Mouse (Mus musculus) liver, embryonic 14 days (tissue): ENCODE data around the gene Ilf2. TPM values are rescaled to one million over a fixed set of nuclear protein-coding genes. Genes with fewer than 3 reads are reported as not detected.

Experiments
- polyA plus RNA-seq: library from polyadenylated mRNA; depleted of rRNA; stranded (reverse); fragments of >200 nt; gene quantifications from 2 replicates; pipeline ENCODE4 v1.2.3, GENCODE M21; 2012; rRNA removed

Gene Ilf2
- polyA plus RNA-seq = 37.2 and 42.0 TPM in 2 replicates

DNA sequence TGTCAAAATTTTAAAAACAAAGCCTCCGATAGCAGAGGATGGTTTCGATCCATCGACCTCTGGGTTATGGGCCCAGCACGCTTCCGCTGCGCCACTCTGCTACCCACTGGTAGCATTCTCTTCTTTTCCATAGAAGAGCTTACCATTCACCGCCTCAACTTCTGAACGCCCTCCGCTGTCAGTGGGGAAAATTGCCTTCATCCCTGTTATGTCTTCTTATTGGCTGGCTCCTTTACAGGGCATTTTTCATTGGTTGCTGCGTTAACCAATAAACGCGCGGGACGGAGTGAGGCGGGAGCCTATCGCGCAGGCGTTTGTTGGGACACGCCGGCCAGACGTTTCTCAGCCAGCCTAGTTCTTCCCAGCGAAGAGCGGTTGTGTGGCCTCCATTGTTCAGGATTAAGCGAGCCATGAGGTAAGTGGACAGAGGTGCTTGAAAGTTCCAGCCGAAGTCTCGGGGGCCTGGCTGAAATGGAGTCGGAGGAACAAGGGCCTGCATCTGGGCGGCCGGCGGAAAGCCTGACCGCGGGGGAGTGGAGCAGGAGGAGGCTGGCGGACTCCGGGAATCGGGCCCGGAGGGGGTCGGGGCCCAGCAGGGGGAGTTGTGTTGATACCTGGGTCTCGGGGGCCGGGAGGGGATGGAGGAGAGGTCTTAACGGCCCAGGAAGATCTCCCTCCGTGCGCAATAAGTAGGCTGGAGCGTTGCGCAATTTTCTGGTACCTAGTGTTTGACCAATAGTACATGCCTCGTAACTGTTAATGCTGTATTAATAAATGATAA is at the start of gene Ilf2:
Ilf2 (plus strand) TSS at position 296 of the 781 bp plus-strand sequence.

DNA sequence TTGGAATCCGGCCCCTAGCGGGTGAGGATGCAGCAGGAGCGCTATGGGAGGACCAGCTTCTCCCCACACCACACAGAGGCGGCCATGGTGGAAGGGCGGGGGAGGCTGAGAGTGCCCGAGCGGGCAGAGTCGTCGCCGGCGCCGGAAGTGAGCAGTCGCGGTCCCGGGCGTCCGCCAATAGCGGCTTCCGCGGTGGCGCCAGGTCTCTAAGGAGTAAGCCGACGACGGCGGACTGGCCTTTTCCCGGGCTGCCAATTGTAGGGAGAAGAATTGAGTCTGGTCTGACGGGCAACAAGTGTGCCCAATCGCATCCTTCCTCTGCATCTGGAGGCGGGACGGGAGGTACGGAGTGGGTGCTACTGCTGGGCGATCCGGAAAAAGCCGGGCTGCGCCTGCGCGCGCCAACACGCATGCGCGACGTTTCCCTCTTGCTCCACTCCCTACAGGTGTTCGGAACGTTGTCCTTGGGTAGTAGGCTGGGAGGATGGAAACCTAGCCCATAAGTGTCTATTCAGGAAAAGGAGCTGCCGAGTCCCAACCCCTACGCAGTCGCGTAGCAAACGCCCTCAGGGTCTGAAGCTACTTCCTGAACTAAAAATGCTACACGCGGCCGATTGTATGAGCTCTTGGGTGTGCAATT is 42.4 kb upstream of the Ilf2 start, which contains the start of gene Ints3:
Ints3 (minus strand) TSS at position 242 of the 640 bp plus-strand sequence.

DNA sequence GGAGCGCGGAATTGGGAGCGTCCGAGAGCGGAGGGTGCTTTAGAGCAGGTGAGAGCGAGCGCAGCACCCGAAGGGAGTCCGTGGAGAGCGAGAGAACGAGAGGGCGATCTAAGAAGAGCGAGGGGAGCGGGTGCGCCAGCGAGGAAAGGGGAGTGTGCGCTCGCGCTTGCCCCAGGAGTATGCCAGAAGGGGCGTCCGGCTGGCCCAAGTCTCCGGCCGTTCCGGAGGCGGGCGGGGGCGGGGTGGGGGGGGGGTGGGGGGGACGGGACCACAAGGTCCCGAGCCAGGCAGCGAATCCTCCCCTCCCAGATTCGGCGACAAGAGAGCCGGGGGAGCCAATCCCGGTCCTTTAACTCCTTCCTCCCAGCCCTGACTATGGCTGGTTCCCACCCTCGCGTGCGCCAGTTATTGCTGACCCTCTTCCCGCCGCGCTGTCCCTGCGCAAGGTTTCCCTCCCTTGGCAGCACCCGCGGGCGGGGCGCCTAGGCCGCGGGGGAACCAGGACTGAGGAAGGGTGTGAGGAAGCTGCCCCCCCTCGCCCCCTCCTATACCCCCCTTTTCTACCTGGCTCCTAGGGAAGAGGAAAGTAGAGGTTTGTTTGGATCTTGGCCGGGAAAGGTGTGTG is 10.1 kb upstream of the Ilf2 start, which contains the start of gene Npr1:
Npr1 (minus strand) TSS at position 181 of the 625 bp plus-strand sequence.

DNA sequence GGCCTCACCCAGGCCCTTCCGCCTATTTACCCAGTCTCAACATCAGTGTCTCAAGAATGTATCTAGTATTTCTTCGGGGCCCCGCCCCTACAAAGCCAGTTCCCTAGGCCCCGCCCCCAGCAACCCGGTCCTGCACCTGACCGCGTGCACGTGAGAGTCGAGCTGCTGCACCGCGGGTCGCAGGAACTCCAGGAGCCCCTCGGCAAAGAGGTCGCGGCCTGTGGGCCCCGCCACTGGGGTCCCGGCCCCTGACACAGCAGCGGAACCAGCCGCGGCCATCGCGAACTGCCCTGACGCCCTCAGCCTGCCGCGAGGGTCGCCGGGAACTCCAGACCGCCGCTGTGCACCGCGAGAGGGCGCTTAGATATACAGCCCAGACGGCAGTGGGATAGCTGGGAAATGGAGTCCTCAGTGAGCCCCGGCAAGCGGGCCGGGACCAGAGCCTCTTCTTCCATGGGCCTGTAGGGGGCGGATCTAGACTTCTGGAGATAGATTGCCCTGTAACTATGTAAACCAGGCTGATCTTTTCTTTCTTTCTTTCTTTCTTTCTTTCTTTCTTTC is 14.8 kb downstream of the Ilf2 start, which contains the start of gene Snapin:
Snapin (minus strand) TSS at position 338 of the 561 bp plus-strand sequence.

DNA sequence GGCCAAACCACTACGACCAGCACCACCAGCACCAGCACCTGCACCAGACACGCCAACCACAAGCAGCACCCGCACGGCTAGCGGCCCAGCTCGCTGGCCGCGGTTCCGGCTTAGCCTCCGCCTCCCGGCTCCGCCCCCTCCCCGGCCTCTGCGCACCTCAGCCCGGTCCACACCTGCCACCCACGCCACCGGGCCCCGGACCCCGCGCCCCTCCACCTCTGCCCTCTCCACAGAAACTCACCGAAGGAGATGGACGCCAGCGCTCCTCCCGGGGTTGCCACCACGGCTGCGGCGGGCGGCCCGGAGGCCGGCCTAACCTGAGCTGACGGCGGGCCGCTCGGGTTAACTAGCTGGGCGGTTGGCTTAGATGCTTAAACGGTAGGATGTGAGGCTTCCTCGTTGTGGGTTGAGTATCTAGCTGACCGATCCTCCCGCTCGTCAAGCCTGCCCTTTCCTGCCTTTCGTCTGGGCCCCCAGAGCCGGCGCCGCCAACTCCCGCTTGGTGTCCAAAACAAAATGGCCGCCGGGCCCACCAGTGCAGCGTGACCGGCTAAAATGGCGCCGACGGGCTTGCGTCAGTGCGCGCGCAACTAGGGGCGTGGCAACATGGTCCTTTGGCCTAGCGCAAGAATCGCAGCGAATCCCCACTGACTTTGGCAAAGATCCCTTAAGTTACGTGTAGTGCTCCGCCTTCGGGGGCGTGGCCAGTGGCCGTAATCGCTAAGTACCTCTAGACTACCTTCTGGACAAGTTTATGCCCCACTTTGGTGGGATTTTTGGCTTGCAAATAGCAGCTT is 33.2 kb downstream of the Ilf2 start, which contains the start of gene Chtop:
Chtop (minus strand) TSS at position 549 of the 797 bp plus-strand sequence.

DNA sequence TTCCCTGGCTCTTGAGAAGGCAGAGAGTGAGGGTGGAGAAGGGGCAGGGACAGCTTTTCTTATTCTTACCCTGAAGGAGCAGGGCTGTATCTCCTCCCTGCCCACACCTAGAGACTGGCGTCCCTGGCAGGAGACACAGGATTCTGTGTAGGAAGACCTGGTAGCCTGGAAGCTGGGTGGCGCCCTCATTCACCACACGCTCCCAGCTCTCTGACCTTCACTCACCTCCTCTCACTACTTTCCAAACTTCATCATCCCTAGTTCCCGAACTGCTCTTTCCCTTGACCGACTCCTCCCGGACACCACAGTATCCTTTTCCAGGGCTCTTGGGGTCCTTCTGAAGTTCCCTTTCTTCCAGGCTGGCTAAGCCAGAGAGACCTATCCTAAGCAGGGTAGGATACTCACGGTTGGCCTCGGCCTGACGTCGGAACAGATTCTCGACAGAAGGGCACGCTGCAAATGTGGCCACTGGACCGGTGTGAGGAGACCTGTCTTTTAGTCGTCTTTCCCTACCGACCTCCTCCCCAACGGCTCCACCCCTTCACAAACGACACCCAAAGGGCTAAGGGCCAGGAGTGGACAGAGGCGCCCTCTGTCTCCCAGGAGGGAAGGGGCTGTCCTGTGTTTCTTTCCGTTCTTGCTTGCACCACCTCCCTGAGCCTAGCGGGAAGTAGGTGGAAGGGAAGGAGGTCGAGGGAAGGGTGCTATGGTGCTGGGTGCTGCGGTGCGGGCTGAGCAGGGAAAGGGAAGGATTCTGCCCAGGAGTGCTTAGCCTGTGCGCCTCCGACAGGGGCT is 38.1 kb downstream of the Ilf2 start, which contains the start of the genes S100a1 and S100a13:
S100a1 (minus strand) TSS at position 597 of the 795 bp plus-strand sequence.
S100a13 (plus strand) TSS at position 640 of the 795 bp plus-strand sequence.

DNA sequence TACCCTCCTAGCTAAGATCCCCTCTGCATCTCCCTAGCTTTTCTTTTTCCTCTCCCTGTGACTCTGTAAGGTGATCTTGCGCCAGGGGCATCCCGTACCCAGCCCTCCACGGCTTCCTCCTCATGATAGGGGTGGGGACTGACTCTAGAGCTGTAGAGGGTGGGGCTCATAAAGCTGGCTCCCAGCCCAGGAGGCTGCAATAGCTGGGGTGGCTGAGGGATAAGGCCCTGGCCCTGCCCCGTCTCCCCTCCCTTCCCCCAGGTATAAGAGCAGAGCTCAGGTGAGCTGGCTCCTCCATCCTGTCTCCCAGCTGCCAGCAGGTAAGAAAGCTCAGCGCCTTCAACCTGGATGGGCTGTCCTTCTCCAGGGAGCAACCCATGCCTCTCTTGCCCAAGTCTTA is 50.7 kb downstream of the Ilf2 start, which contains the start of gene S100a14:
S100a14 (plus strand) TSS at position 277 of the 400 bp plus-strand sequence.

DNA sequence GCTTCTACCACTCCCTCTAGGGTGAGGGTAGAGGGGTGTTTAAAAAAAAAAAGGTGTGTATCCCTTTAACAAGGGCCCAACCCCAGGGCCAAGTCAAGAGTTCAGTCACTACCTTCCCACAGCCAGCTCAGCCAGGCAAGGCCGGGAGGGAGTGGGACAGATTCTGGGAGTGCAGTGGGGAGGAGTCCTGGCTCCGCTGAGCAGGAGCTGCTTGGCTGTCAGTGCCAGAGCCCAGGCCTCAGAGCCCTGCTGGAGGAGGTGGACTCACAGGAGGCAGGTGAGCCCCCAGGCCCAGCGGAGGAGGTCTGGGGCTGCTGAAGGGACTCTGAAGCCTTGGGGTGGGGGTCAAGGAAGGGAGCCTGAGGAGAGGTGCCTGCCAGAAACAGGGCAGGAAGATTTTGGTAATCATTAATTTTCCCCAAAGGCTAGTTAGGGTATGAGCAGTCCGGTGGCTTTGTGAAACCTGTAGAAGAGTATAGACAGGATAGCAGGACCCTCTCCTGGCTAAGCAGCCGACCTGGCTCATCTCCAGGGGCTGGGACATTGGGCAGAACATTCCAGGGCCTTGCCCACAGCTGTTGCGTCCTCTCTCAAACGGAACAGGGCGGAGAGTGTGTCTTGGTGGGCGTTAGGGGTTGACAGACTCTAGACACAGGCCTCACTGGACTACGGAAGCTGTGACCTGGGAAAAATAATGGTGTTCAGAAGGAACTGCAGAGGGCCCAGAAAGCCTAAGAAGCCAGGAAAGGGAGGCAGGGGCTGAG is 61.4 kb downstream of the Ilf2 start, which contains the start of gene S100a16:
S100a16 (plus strand) TSS at position 114 of the 764 bp plus-strand sequence.

Other genes starting within 250 kb of the Ilf2 start
- 20.6 and 26.0 TPM in 2 replicates for gene Jtb, start 244.5 kb upstream of the Ilf2 start, polyA plus RNA-seq
- 0.23 and 0.30 TPM in 2 replicates for gene Creb3l4, start 232.6 kb upstream of the Ilf2 start, polyA plus RNA-seq
- 9.5 and 10.7 TPM in 2 replicates for gene Slc39a1, start 228.0 kb upstream of the Ilf2 start, polyA plus RNA-seq
- 6.6 and 7.9 TPM in 2 replicates for gene Crtc2, start 222.0 kb upstream of the Ilf2 start, polyA plus RNA-seq
- gene Dennd4b, start 210.9 kb upstream of the Ilf2 start, polyA plus RNA-seq = 3.5 and 4.3 TPM in 2 replicates
- gene Gatad2b, start 182.9 kb upstream of the Ilf2 start, polyA plus RNA-seq = 4.7 and 5.7 TPM in 2 replicates
- gene Slc27a3, start 86.2 kb upstream of the Ilf2 start, polyA plus RNA-seq = 1.8 and 1.9 TPM in 2 replicates
- gene Ints3, start 42.5 kb upstream of the Ilf2 start, polyA plus RNA-seq = 11.3 and 13.6 TPM in 2 replicates
- 6.3 and 7.8 TPM in 2 replicates for gene Npr1, start 10.3 kb upstream of the Ilf2 start, polyA plus RNA-seq
- gene Snapin, start 14.9 kb downstream of the Ilf2 start, polyA plus RNA-seq = 8.8 and 10.6 TPM in 2 replicates
- 53.6 and 54.9 TPM in 2 replicates for gene Chtop, start 33.4 kb downstream of the Ilf2 start, polyA plus RNA-seq
- 15.4 and 16.1 TPM in 2 replicates for gene S100a1, start 38.3 kb downstream of the Ilf2 start, polyA plus RNA-seq
- 11.2 TPM in 2 replicates for gene S100a13, start 38.3 kb downstream of the Ilf2 start, polyA plus RNA-seq
- 0.31 TPM in 1 of 2 replicates, not detected in the other for gene S100a14, start 50.7 kb downstream of the Ilf2 start, polyA plus RNA-seq
- gene S100a16, start 61.1 kb downstream of the Ilf2 start, polyA plus RNA-seq = 13.0 and 13.2 TPM in 2 replicates
- 0.05 TPM in 1 of 2 replicates, not detected in the other for gene S100a3, start 84.5 kb downstream of the Ilf2 start, polyA plus RNA-seq
- not detected in 2 replicates for gene S100a2, start 114.1 kb downstream of the Ilf2 start, polyA plus RNA-seq
- not detected in 2 replicates for gene Gm42674, start 125.8 kb downstream of the Ilf2 start, polyA plus RNA-seq
- gene S100a4, start 127.6 kb downstream of the Ilf2 start, polyA plus RNA-seq = 1.9 and 3.1 TPM in 2 replicates
- not detected in 2 replicates for gene S100a5, start 132.4 kb downstream of the Ilf2 start, polyA plus RNA-seq
- gene S100a6, start 136.8 kb downstream of the Ilf2 start, polyA plus RNA-seq = 4.5 and 8.3 TPM in 2 replicates
- gene S100a7a, start 177.9 kb downstream of the Ilf2 start, polyA plus RNA-seq = 0.03 TPM in 1 of 2 replicates, not detected in the other
- gene S100a8, start 192.9 kb downstream of the Ilf2 start, polyA plus RNA-seq = 392 and 594 TPM in 2 replicates
- gene S100a9, start 219.6 kb downstream of the Ilf2 start, polyA plus RNA-seq = 408 and 596 TPM in 2 replicates